Mouse (Mus musculus) kidney, adult 11 months (tissue): ENCODE measurements at regions not wholly inside any gene's neighbourhood (a gene's known extent, or its start where the extent isn't known, plus 50 kb on each side); places are given as distances from the start of the nearest gene placed in this dataset.
A peak's percentile ranks its signal among the peaks of the same experiment; 100 is the strongest.

ENCODE experiments used
- DNase-seq: peaks from one replicate; pipeline ENCODE4 v3.0.0; 2022

GRCm38 (mm10) chr17:45285621-45286189, 147.8 kb downstream of the Cdc5l start:
- DNase-seq: no peak

GRCm38 (mm10) chr17:45281554-45281953, 152.0 kb downstream of the Cdc5l start:
- no peak for DNase-seq

GRCm38 (mm10) chr17:45279811-45280205, 153.7 kb downstream of the Cdc5l start:
- no peak for DNase-seq

- no peak for DNase-seq
These were observed 154.3 kb downstream of the Cdc5l start for GRCm38 (mm10) chr17:45279075-45279810.

GRCm38 (mm10) chr17:45277516-45277915, 156.0 kb downstream of the Cdc5l start:
- DNase-seq: no peak

- DNase-seq: no peak
These were observed 156.7 kb downstream of the Cdc5l start for GRCm38 (mm10) chr17:45276686-45277405.

GRCm38 (mm10) chr17:45274894-45275293, 158.6 kb downstream of the Cdc5l start:
- DNase-seq: no peak

GRCm38 (mm10) chr17:45266776-45267175, 166.8 kb downstream of the Cdc5l start:
- DNase-seq: no peak

GRCm38 (mm10) chr17:45265587-45265986, 167.9 kb downstream of the Cdc5l start:
- DNase-seq: no peak

- DNase-seq: no peak
These were observed 169.1 kb downstream of the Cdc5l start for GRCm38 (mm10) chr17:45264434-45264833.

GRCm38 (mm10) chr17:45260421-45260820, 173.1 kb downstream of the Cdc5l start:
- no peak for DNase-seq

GRCm38 (mm10) chr17:45258007-45258406, 175.5 kb downstream of the Cdc5l start:
- no peak for DNase-seq

- DNase-seq: no peak
These were observed 180.8 kb downstream of the Cdc5l start for GRCm38 (mm10) chr17:45252593-45253230.

- peak; percentile 36 for DNase-seq
These were observed 182.4 kb downstream of the Cdc5l start for GRCm38 (mm10) chr17:45251034-45251730.

- DNase-seq: peak; percentile 20
These were observed 183.1 kb downstream of the Cdc5l start for GRCm38 (mm10) chr17:45250450-45250849.

- no peak for DNase-seq
These were observed 186.1 kb downstream of the Cdc5l start for GRCm38 (mm10) chr17:45247142-45248137.

- peak; percentile 52 for DNase-seq
These were observed 188.7 kb downstream of the Cdc5l start for GRCm38 (mm10) chr17:45244870-45245269.

GRCm38 (mm10) chr17:45243103-45243502, 190.4 kb downstream of the Cdc5l start:
- DNase-seq: no peak

GRCm38 (mm10) chr17:45242076-45242475, 191.5 kb downstream of the Cdc5l start:
- DNase-seq: no peak

GRCm38 (mm10) chr17:45240963-45241543, 192.5 kb downstream of the Cdc5l start:
- no peak for DNase-seq

GRCm38 (mm10) chr17:45240545-45240944, 193.0 kb downstream of the Cdc5l start:
- DNase-seq: no peak
